Mouse (Mus musculus): Measurements from ENCODE around the gene Slfn8.

- TF ChIP-seq GATA1 (IDR thresholded peaks at IDR 0.05; ENCODE audit: borderline replicate concordance, low read length) (no peak), FLI1 (IDR thresholded peaks at IDR 0.05; ENCODE audit: low read length) (no peak)
Observed at GRCm38 (mm10) chr11:83057863-83058262, 37.3 kb upstream of the Slfn8 start.

Measured in megakaryocyte, embryonic 14.5 days (primary cell).